Mouse (Mus musculus) heart, postnatal 0 days (tissue): ENCODE data around the gene Itfg2.

Experiments
- CTCF ChIP-seq: IDR thresholded peaks from 2 replicates; pipeline ENCODE4 v1.5.1; 2016; ENCODE audit warnings: antibody characterized with exemption, control low read depth, low read depth
- EP300 ChIP-seq: IDR thresholded peaks from 2 replicates; pipeline ENCODE4 v1.6.1; 2016; ENCODE audit warnings: antibody characterized with exemption, low read depth

- TF ChIP-seq CTCF (no peak), EP300 (no peak)
Observed at GRCm38 (mm10) chr6:128399421-128400185, 25.1 kb downstream of the Itfg2 start.
